Mouse (Mus musculus) heart, postnatal 10 days (tissue): ENCODE data around the gene Map4k4. TPM values are rescaled to one million over a fixed set of nuclear protein-coding genes. Genes with fewer than 3 reads are reported as not detected.

Experiments used
- DNase-seq, 2 experiments: peaks; one replicate each; pipeline ENCODE4 v3.0.0; 2021
- intact Hi-C: fragments of 180-260 bp; cut with DNase I; formaldehyde crosslinking; loops from one replicate; pipeline ENCODE4 v1.15.1; 2025
- total RNA-seq, 2 experiments: library from RNA; stranded (reverse); gene quantifications; 2 replicates each; pipeline ENCODE4 v1.2.3; 2021

Gene Map4k4
- total RNA-seq, 2 experiments from 2014 or later = 187 to 216 TPM

GRCm38 (mm10) chr1:39932216-39932739 lies 31.6 kb downstream of the Map4k4 start:
- DNase-seq = no peak
- intact Hi-C loops = no loop called here

- DNase-seq = no peak
- intact Hi-C loops = no loop called here
These were observed 32.2 kb downstream of the Map4k4 start for GRCm38 (mm10) chr1:39932922-39933321.

DNA sequence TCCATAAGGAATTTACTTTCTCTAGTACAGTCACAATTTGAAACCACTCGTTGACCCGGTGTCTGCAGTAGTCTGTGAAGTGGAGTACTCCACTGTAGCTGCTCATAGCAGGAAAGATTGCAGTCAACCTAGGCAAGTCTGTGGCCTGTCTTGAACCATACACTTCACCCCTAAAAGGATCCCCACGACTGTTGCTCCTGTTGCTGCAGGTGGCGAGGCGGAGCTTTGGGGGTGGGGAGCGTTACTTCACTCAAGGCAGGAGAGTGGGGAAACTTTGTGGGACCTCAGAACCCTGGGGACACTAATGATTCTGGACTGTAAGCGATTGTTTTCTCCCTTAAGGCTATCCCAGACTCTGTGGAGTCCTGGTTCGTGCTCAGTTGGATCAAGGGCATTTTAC lies 34.2 kb downstream of the Map4k4 start:
- no peak for DNase-seq
- intact Hi-C loops = loop anchor here (5.0 kb wide), 2 partner anchors 33 to 248 kb away; partner anchors contain the start of gene Map4k4

- intact Hi-C loops = loop anchor here (5.0 kb wide), 2 partner anchors 33 to 248 kb away; partner anchors contain the start of gene Map4k4
- no peak for DNase-seq
These were observed 34.9 kb downstream of the Map4k4 start for GRCm38 (mm10) chr1:39935616-39936015.

DNA sequence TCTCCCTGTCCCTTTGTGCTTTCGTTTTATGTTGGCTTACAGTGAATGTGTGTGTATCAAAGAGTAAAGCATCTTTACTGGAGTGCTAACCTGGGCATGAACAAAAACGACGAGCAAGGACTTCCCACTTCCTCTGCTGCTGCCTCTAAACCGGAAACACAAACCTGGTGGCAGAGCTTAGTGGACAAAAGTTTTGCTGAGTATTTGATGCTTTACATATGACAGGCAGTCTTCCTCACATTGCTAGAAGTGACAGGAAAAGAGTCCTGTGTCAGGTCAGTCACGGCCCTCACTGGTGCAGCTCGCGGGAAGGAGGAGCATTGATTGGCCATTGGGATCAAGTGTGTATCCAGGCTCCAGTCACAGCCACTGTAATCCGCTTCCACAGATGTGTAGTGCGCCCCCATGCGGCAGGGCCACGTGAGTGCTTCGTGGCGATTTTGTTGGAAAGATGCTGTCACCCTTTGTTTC lies 35.7 kb downstream of the Map4k4 start:
- peak; percentile 87 to 93 for DNase-seq
- intact Hi-C loops = loop anchor here (5.0 kb wide), 2 partner anchors 34 to 249 kb away; partner anchors contain the start of gene Map4k4

DNA sequence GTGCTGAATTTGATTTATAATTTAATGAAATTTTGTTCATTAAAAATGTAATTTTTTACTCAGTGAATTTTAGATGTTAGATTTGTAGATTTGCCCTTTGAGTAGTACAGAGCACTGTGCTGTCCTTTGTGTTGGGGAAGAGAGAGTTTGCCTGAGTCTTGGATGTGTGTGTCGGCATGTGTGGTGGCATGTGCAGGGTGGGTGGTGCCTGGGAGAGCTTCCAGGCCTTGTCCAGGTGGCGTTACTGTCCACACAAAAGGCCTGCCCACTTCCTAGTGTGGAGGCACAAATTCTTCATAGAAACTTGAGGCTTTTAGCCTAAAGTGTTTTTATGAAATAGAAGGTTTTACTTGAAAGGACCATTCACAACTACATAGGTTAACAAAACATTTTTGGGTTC lies 36.2 kb downstream of the Map4k4 start:
- intact Hi-C loops = loop anchor here (5.0 kb wide), 2 partner anchors 35 to 250 kb away; partner anchors contain the start of gene Map4k4

DNA sequence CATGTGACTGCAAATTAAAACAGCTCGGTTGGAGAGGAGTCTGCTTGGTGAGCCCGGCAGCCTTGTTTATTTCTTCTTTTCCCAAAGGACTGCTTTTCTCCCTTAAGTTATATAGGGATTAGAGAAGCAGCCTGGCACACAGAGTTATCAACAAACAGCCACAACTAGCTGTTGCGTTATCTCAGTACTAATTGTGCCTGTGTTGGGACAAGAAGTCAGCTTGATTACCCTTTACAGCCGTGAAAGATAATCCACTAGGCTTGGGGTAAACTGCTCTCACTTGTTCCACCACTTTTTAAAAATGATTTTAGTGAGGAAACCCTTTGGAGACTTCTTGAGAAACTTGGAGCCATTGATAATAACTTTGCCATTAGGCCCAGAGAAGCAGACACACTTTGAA lies 36.9 kb downstream of the Map4k4 start:
- no peak for DNase-seq
- intact Hi-C loops = loop anchor here (5.0 kb wide), 2 partner anchors 35 to 250 kb away; partner anchors contain the start of gene Map4k4

More for the DNA sequence above, 36.2 kb downstream of the Map4k4 start:
- DNase-seq = no peak

- DNase-seq = no peak
- intact Hi-C loops = loop anchor here (5.0 kb wide), 2 partner anchors 37 to 252 kb away; partner anchors contain the start of gene Map4k4
These were observed 38.7 kb downstream of the Map4k4 start for GRCm38 (mm10) chr1:39939401-39939800.

DNA sequence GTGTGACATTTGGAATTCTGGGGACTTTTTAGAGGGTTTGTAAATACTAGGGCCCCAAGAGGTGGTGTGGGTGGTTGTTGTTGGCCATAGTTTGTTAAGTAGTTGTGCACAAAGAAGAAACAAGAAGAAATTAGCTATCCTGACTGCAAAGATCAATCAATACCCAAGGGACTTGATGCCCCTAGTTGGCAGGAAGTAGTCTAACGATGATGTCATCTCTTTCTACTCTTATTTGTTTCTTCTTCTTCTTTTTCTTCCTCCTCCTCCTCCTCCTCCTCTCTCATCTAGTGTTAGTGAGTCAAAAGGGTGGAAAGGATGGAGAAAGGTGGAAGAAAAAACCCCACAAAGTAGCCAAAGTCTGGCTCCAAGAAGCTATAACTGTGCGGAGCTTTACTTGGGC lies 39.6 kb downstream of the Map4k4 start:
- intact Hi-C loops = loop anchor here (5.0 kb wide), 1 partner anchor 178 kb away; no protein-coding TSS in a partner anchor
- DNase-seq = no peak

GRCm38 (mm10) chr1:39941237-39942179 lies 40.8 kb downstream of the Map4k4 start:
- intact Hi-C loops = loop anchor here (5.0 kb wide), 1 partner anchor 179 kb away; no protein-coding TSS in a partner anchor
- DNase-seq = peak; percentile 65 to 68

GRCm38 (mm10) chr1:39942935-39943334 lies 42.2 kb downstream of the Map4k4 start:
- DNase-seq = peak in 1 of 2 experiments; percentile 51
- intact Hi-C loops = loop anchor here (5.0 kb wide), 1 partner anchor 181 kb away; no protein-coding TSS in a partner anchor

DNA sequence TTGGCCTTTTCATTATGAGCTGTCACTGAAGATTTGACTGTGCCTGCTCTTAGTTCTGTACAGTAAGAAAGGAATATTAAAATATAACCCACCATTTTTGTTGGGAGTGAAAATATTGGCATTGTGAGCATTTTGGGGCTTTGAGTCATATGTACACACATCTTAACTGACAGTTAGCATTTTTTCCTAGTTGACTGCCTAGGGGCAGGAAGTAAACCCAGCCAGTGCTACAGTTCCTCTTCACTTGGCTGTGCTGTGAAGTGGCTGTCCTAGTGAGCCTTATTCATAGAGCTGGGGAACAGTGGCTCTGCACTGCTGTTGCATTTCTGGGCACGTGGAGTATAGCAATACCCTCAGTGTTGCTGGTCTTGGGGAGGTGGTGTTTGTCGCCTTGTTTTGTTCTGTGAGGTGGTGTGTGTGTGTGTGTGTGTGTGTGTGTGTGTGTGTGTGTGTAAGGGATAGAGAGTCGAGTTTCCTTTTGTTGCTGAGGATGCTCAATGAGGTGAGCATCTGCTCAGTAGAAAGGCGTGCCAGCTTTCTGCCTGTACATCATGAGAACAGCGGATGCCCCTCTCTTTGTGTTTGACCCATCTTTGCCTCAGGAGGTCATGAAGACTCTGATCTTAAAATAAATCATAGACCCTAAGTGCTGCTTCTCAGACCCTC lies 43.7 kb downstream of the Map4k4 start:
- intact Hi-C loops = loop anchor here (5.0 kb wide), 1 partner anchor 182 kb away; no protein-coding TSS in a partner anchor
- DNase-seq = no peak

GRCm38 (mm10) chr1:39944972-39945323 lies 44.2 kb downstream of the Map4k4 start:
- no peak for DNase-seq
- intact Hi-C loops = loop anchor here (5.0 kb wide), 1 partner anchor 183 kb away; no protein-coding TSS in a partner anchor

GRCm38 (mm10) chr1:39946391-39946790 lies 45.7 kb downstream of the Map4k4 start:
- intact Hi-C loops = no loop called here
- DNase-seq = no peak

DNA sequence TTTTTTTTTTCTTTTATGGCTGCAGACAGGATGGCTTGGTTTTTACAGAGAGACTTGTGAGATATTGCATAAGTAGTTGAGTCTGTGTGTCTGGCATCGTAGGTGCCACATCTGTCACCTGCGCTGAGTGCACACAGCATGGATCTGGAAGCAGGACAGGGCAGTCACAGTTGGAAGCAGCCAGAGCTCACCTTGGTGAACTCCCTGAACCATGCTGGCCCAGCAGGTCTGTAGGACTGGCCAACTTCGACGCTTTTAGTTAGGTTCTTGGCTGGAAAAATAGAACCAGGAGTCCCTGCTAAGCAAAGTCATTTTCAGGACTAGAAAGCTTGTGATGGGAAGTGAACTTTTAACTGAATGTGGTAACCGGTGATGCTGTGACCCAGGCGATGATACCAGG lies 46.5 kb downstream of the Map4k4 start:
- no peak for DNase-seq
- intact Hi-C loops = no loop called here

DNA sequence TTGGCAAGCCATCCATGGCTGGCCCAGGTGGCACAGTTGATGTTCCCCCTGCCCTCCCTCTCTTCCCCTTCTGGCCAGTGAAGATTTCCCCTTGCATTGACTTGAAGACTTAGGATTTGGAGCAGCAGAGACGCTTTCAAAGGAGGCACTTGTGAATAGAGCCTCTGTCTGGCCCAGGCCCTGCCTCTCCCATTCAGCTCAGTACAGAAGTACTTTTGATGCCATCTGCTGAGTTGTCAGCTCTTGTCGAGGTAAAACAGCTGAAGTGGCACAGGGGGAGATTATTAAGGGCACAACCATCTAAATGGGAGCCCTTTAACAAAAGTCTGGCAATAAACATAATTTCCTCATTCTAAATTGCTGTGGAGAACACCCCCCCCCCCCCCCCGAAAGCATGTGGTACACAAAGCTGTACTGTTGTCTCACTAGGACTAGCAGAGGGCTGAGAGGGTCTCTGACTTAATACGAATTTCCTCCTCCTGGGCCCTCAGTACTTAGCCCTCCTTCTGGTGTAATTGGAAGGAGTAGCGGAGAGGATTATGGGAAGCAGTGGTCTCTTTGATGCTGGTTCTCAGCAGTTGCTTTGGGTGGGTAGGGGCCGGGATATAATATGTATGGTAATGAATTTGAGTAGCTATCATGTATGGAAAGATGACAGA lies 47.1 kb downstream of the Map4k4 start:
- DNase-seq = no peak

GRCm38 (mm10) chr1:39949205-39949604 lies 48.5 kb downstream of the Map4k4 start:
- intact Hi-C loops = no loop called here
- no peak for DNase-seq

More for the DNA sequence above, 47.1 kb downstream of the Map4k4 start:
- intact Hi-C loops = no loop called here

DNA sequence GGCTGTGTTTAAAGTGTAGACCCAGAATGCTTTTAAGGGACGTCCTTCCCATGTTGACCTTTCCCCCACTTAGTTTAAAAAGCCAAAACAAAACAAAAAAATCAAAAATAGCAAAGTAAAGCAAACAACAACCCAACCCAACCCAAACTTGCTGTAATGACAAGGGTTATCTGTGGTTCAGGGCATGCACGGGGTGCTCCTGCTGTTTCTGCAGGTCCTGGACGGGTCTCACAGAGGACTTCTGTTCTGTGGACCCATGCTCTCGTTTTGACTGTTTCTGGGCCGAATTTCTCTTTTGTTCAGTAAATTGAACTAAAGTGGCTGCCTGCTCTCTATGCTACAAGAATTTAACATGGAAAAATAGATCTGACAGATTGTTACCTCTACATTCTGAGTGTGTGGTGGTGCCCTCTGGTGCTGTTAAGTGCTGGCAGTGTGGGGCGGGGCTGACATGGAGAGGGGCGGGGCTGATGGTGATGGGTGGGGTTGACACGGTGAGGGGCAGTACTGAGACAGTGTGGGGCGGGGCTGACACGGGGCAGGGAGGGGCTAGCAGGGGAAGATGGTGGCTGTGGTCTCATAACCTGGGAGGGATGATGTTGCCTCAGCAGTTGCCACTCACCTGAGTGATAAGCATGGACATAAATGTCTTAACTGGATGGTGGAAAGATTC lies 49.2 kb downstream of the Map4k4 start:
- DNase-seq = peak in 1 of 2 experiments; percentile 47
- intact Hi-C loops = loop anchor here (2.0 kb wide), 1 partner anchor 31 kb away; no protein-coding TSS in a partner anchor

- DNase-seq = no peak
- intact Hi-C loops = loop anchor here (2.0 kb wide), 1 partner anchor 30 kb away; no protein-coding TSS in a partner anchor
These were observed 49.9 kb downstream of the Map4k4 start for GRCm38 (mm10) chr1:39950590-39950989.
